Mouse (Mus musculus) hindlimb bud, embryonic 11.5 days (tissue): Measurements from ENCODE around the gene E4f1.
A peak's percentile ranks its signal among the peaks of the same experiment; 100 is the strongest.

ENCODE experiments used
- DNase-seq: peaks from one replicate; pipeline ENCODE4 v3.0.0-alpha.2; 2012; ENCODE audit warnings: low read depth, low spot score; ENCODE audit errors: extremely low spot score

E4f1 gene

GRCm38 (mm10) chr17:24483495-24483894, 13.4 kb upstream of the E4f1 start:
- DNase-seq = no peak

- no peak for DNase-seq
These were observed 11.1 kb upstream of the E4f1 start for GRCm38 (mm10) chr17:24481027-24481815.

- no peak for DNase-seq
These were observed 10.2 kb upstream of the E4f1 start for GRCm38 (mm10) chr17:24480201-24480826.

- no peak for DNase-seq
These were observed 9.3 kb upstream of the E4f1 start for GRCm38 (mm10) chr17:24479431-24479830.

GRCm38 (mm10) chr17:24478663-24479380, 8.7 kb upstream of the E4f1 start, which contains the start of gene Mlst8:
Mlst8 (minus strand) TSS chr17:24479078.
- peak; percentile 94 for DNase-seq

GRCm38 (mm10) chr17:24477985-24478600, 8.0 kb upstream of the E4f1 start:
- DNase-seq = no peak

GRCm38 (mm10) chr17:24477053-24477984, 7.2 kb upstream of the E4f1 start:
- DNase-seq = no peak

GRCm38 (mm10) chr17:24476022-24476776, 6.1 kb upstream of the E4f1 start:
- DNase-seq = no peak

- DNase-seq = no peak
These were observed 5.5 kb upstream of the E4f1 start for GRCm38 (mm10) chr17:24475586-24475985.

GRCm38 (mm10) chr17:24474557-24474956, 4.4 kb upstream of the E4f1 start:
- DNase-seq = no peak

GRCm38 (mm10) chr17:24473612-24474275, 3.6 kb upstream of the E4f1 start, which contains the start of gene Bricd5:
Bricd5 (plus strand) TSS chr17:24473884.
- DNase-seq = no peak

GRCm38 (mm10) chr17:24472512-24472911, 2.4 kb upstream of the E4f1 start:
- no peak for DNase-seq

- no peak for DNase-seq
These were observed 801 bp upstream of the E4f1 start for GRCm38 (mm10) chr17:24470701-24471527.

GRCm38 (mm10) chr17:24469336-24469909, 690 bp downstream of the E4f1 start:
- DNase-seq = no peak

GRCm38 (mm10) chr17:24468636-24469246, 1.4 kb downstream of the E4f1 start:
- no peak for DNase-seq

- DNase-seq = no peak
These were observed 6.6 kb downstream of the E4f1 start for GRCm38 (mm10) chr17:24463374-24464133.

GRCm38 (mm10) chr17:24462932-24463331, 7.2 kb downstream of the E4f1 start:
- no peak for DNase-seq
